Mouse (Mus musculus) c-Kit-positive CD71-negative TER-119-negative erythroid progenitor cells, embryonic 14.5 days (primary cell): ENCODE data around the gene Gm28539.

Experiments
- DNase-seq: peaks from one replicate; pipeline ENCODE4 v3.0.0-alpha.2; 2013; ENCODE audit warnings: low read depth

Gene Gm28539

GRCm38 (mm10) chr16:18836468-18837208 lies at the start of gene Gm28539, which contains the start of gene 2510002D24Rik:
Gene Gm28539 (plus strand): TSS chr16:18836584.
Gene 2510002D24Rik (plus strand): TSS chr16:18836578.
- DNase-seq, result peak; percentile 84

GRCm38 (mm10) chr16:18786652-18787051 lies 49.7 kb upstream of the Gm28539 start:
- no peak for DNase-seq

GRCm38 (mm10) chr16:18788627-18789406 lies 47.6 kb upstream of the Gm28539 start:
- DNase-seq, result no peak

GRCm38 (mm10) chr16:18795223-18795899 lies 41.0 kb upstream of the Gm28539 start:
- no peak for DNase-seq

- DNase-seq, result no peak
Observed at GRCm38 (mm10) chr16:18796645-18797044, 39.7 kb upstream of the Gm28539 start.

- no peak for DNase-seq
Observed at GRCm38 (mm10) chr16:18798151-18798550, 38.2 kb upstream of the Gm28539 start.

GRCm38 (mm10) chr16:18798841-18799240 lies 37.5 kb upstream of the Gm28539 start:
- DNase-seq, result no peak

GRCm38 (mm10) chr16:18805746-18806145 lies 30.6 kb upstream of the Gm28539 start:
- DNase-seq, result no peak

- peak; percentile 29 for DNase-seq
Observed at GRCm38 (mm10) chr16:18809001-18809400, 27.4 kb upstream of the Gm28539 start.

- DNase-seq, result peak; percentile 9
Observed at GRCm38 (mm10) chr16:18811032-18811431, 25.4 kb upstream of the Gm28539 start.

GRCm38 (mm10) chr16:18811468-18812384 lies 24.7 kb upstream of the Gm28539 start, which contains the start of the genes Ufd1 and Cdc45:
Gene Ufd1 (plus strand): TSS chr16:18811779.
Gene Cdc45 (minus strand): TSS chr16:18811987.
- peak; percentile 87 for DNase-seq

- no peak for DNase-seq
Observed at GRCm38 (mm10) chr16:18812385-18812910, 23.9 kb upstream of the Gm28539 start.

GRCm38 (mm10) chr16:18822356-18822755 lies 14.0 kb upstream of the Gm28539 start:
- no peak for DNase-seq

GRCm38 (mm10) chr16:18822925-18823324 lies 13.5 kb upstream of the Gm28539 start:
- DNase-seq, result no peak

GRCm38 (mm10) chr16:18828630-18829029 lies 7.8 kb upstream of the Gm28539 start:
- no peak for DNase-seq

- DNase-seq, result no peak
Observed at GRCm38 (mm10) chr16:18829102-18829501, 7.3 kb upstream of the Gm28539 start.

- DNase-seq, result no peak
Observed at GRCm38 (mm10) chr16:18833486-18833885, 2.9 kb upstream of the Gm28539 start.

- DNase-seq, result no peak
Observed at GRCm38 (mm10) chr16:18836073-18836467, 314 bp upstream of the Gm28539 start.

GRCm38 (mm10) chr16:18838346-18838745 lies 2.0 kb downstream of the Gm28539 start:
- no peak for DNase-seq

- no peak for DNase-seq
Observed at GRCm38 (mm10) chr16:18846301-18846820, 10.0 kb downstream of the Gm28539 start.
